Mouse (Mus musculus) embryonic fibroblast, embryonic 13.5 days (primary cell): ENCODE measurements at regions not wholly inside any gene's neighbourhood (a gene's known extent, or its start where the extent isn't known, plus 50 kb on each side); places are given as distances from the start of the nearest gene placed in this dataset.

Experiments
- H3K27ac ChIP-seq: 2 replicates; pipeline ENCODE4 v1.5.1; 2012; ENCODE audit warnings: low read length, control low read depth, inconsistent platforms; ENCODE audit not compliant: insufficient read depth
- H3K4me1 ChIP-seq: 2 replicates; pipeline ENCODE4 v1.6.1; 2011; ENCODE audit warnings: low read length; ENCODE audit not compliant: control insufficient read depth, insufficient read depth
- H3K4me3 ChIP-seq: 2 replicates; pipeline ENCODE4 v1.5.1; 2011; ENCODE audit warnings: mild to moderate bottlenecking, control low read depth, low read length; ENCODE audit not compliant: insufficient read depth
- CTCF ChIP-seq: IDR thresholded peaks from 2 replicates; pipeline ENCODE4 v1.5.1; 2011; ENCODE audit warnings: mild to moderate bottlenecking, control low read depth, low read length, moderate library complexity, borderline replicate concordance; ENCODE audit not compliant: insufficient read depth
- POLR2A ChIP-seq: IDR thresholded peaks from 2 replicates; pipeline ENCODE4 v1.6.1; 2011; ENCODE audit warnings: low read depth, mild to moderate bottlenecking, control low read depth, low read length, moderate library complexity

- H3K4me3 ChIP-seq: no peak overlapping the region
- H3K4me1 ChIP-seq: peaks cover 11% of the 10 kb centered on the region
- TF ChIP-seq CTCF (no peak), POLR2A (no peak)
- no peak overlapping the region for H3K27ac ChIP-seq
Observed at GRCm38 (mm10) chr1:89207306-89207705, 137.1 kb downstream of the Sh3bp4 start.

- H3K4me1 ChIP-seq: peaks cover 6% of the 10 kb centered on the region; the same call in 1 of the 2 replicates
- TF ChIP-seq CTCF: no peak
- no peak for TF ChIP-seq POLR2A
- H3K27ac ChIP-seq: no peak overlapping the region
- H3K4me3 ChIP-seq: no peak overlapping the region
Observed at GRCm38 (mm10) chr1:89211116-89211515, 140.9 kb downstream of the Sh3bp4 start.

GRCm38 (mm10) chr1:89228426-89228825 lies 158.2 kb downstream of the Sh3bp4 start:
- no peak for TF ChIP-seq CTCF
- no peak for TF ChIP-seq POLR2A
- Histone ChIP-seq H3K4me1 (no peaks in the 10 kb centered on the region), H3K4me3 (no peak overlapping the region), H3K27ac (no peak overlapping the region)

- TF ChIP-seq POLR2A (no peak), CTCF (no peak)
- no peaks in the 10 kb centered on the region for H3K4me1 ChIP-seq
- H3K27ac ChIP-seq: no peak overlapping the region
- no peak overlapping the region for H3K4me3 ChIP-seq
Observed at GRCm38 (mm10) chr1:89231756-89232155, 161.5 kb downstream of the Sh3bp4 start.

- no peak overlapping the region for H3K4me3 ChIP-seq
- TF ChIP-seq CTCF: no peak
- no peak for TF ChIP-seq POLR2A
- no peak overlapping the region for H3K27ac ChIP-seq
- H3K4me1 ChIP-seq: no peaks in the 10 kb centered on the region
Observed at GRCm38 (mm10) chr1:89232391-89232790, 162.2 kb downstream of the Sh3bp4 start.

GRCm38 (mm10) chr1:89234895-89235294 lies 164.7 kb downstream of the Sh3bp4 start:
- Histone ChIP-seq H3K27ac (no peak overlapping the region), H3K4me1 (no peaks in the 10 kb centered on the region), H3K4me3 (no peak overlapping the region)
- TF ChIP-seq CTCF (no peak), POLR2A (no peak)

GRCm38 (mm10) chr1:89235296-89235695 lies 165.1 kb downstream of the Sh3bp4 start:
- Histone ChIP-seq H3K27ac (no peak overlapping the region), H3K4me1 (no peaks in the 10 kb centered on the region), H3K4me3 (no peak overlapping the region)
- TF ChIP-seq CTCF: no peak
- TF ChIP-seq POLR2A: no peak

GRCm38 (mm10) chr1:89237696-89238095 lies 167.5 kb downstream of the Sh3bp4 start:
- H3K4me1 ChIP-seq: no peaks in the 10 kb centered on the region
- TF ChIP-seq CTCF (no peak), POLR2A (no peak)

GRCm38 (mm10) chr1:89244598-89244997 lies 174.4 kb downstream of the Sh3bp4 start:
- H3K27ac ChIP-seq: 0 out of 2 replicates have a peak overlapping the region, but pooled peaks have one; percentile 6
- no peak overlapping the region for H3K4me3 ChIP-seq
- H3K4me1 ChIP-seq: peaks cover 6% of the 10 kb centered on the region
- no peak for TF ChIP-seq CTCF
- no peak for TF ChIP-seq POLR2A

More at GRCm38 (mm10) chr1:89237696-89238095, 167.5 kb downstream of the Sh3bp4 start:
- H3K4me3 ChIP-seq: no peak overlapping the region
- H3K27ac ChIP-seq: no peak overlapping the region

GRCm38 (mm10) chr1:89245202-89246003 lies 175.2 kb downstream of the Sh3bp4 start:
- Histone ChIP-seq H3K4me3 (no peak overlapping the region), H3K4me1 (peaks cover 6% of the 10 kb centered on the region), H3K27ac (peak overlapping the region; percentile 47)
- TF ChIP-seq CTCF (no peak), POLR2A (no peak)
